Mouse (Mus musculus) limb, embryonic 14.5 days (tissue): ENCODE results near the gene Nf2. TPM values are rescaled to one million over a fixed set of nuclear protein-coding genes. Genes with fewer than 3 reads are reported as not detected.

Source experiments
- ATAC-seq: fragments of 200-750 bp; cut with Nextera tagmentation; 2 replicates; pipeline ENCODE4 v1.8.0; 2017; ENCODE audit warnings: low read depth, moderate number of reproducible peaks, moderate TSS enrichment; ENCODE audit not compliant: low FRiP score
- DNase-seq: peaks from one replicate; pipeline ENCODE4 v3.0.0-alpha.2; 2015; ENCODE audit warnings: low spot score
- H3K27ac ChIP-seq: fragments of 300-500 bp; sonication (generic); replicated peaks from 2 replicates; pipeline ENCODE4 v1.5.1; 2014; ENCODE audit warnings: low read depth, mild to moderate bottlenecking, low read length, moderate library complexity, mixed read lengths
- H3K27me3 ChIP-seq: fragments of 300-500 bp; sonication (generic); 2 replicates; pipeline ENCODE4 v1.6.1; 2014; ENCODE audit warnings: low read length, mixed read lengths; ENCODE audit not compliant: control insufficient read depth, insufficient read depth
- H3K36me3 ChIP-seq: fragments of 300-500 bp; sonication (generic); 2 replicates; pipeline ENCODE4 v1.6.1; 2014; ENCODE audit warnings: mild to moderate bottlenecking, low read length, moderate library complexity, mixed read lengths; ENCODE audit not compliant: control insufficient read depth, insufficient read depth
- H3K4me1 ChIP-seq: fragments of 300-500 bp; sonication (generic); 2 replicates; pipeline ENCODE4 v1.6.1; 2014; ENCODE audit warnings: antibody characterized with exemption, low read length, mixed read lengths; ENCODE audit not compliant: control insufficient read depth, insufficient read depth
- H3K4me2 ChIP-seq: fragments of 300-500 bp; sonication (generic); replicated peaks from 2 replicates; pipeline ENCODE4 v1.6.1; 2014; ENCODE audit warnings: low read depth, mild to moderate bottlenecking, low read length, moderate library complexity; ENCODE audit not compliant: severe bottlenecking
- H3K4me3 ChIP-seq: fragments of 300-500 bp; sonication (generic); replicated peaks from 2 replicates; pipeline ENCODE4 v1.5.1; 2014; ENCODE audit warnings: low read length
- H3K9ac ChIP-seq: fragments of 300-500 bp; sonication (generic); 2 replicates; pipeline ENCODE4 v1.6.1; 2014; ENCODE audit warnings: mild to moderate bottlenecking, low read depth, low read length, moderate library complexity; ENCODE audit not compliant: severe bottlenecking
- H3K9me3 ChIP-seq: fragments of 300-500 bp; sonication (generic); 2 replicates; pipeline ENCODE4 v1.6.1; 2016; ENCODE audit warnings: low read length; ENCODE audit not compliant: control insufficient read depth
- POLR2A ChIP-seq: fragments of 200-500 bp; IDR thresholded peaks from 2 replicates; pipeline ENCODE4 v1.8.0; 2012; ENCODE audit warnings: inconsistent platforms, mild to moderate bottlenecking, moderate library complexity, borderline replicate concordance; ENCODE audit not compliant: insufficient read depth, insufficient read length; ENCODE audit errors: extremely low read depth
- WGBS: fragments of 180-500 bp; shearing (Covaris S2); extraction: QIAGEN DNeasy Blood & Tissue Kit; methylation state at CpG from one replicate; pipeline ENCODE4 v1.1.7; 2014; 5-methylcytosine and 5-hydroxymethylcytosine counted together
- polyA plus RNA-seq, 2 experiments: library from polyadenylated mRNA; depleted of rRNA in 1 of 2; stranded (reverse) in 1 of 2; unstranded in 1 of 2; fragments of >200 nt; fragmentation: Nextera tagmentation in 1 of 2; extraction: Ambion mirVana in 1 of 2; gene quantifications; 2 replicates each; pipeline versions ENCODE4 v1.2.1 to v1.2.3; 2012 to 2014

The Nf2 gene
- polyA plus RNA-seq, 2 experiments: 37.7 to 64.9 TPM

- Histone ChIP-seq H3K4me2 (no peak overlapping the region), H3K4me3 (no peak overlapping the region), H3K9me3 (no peaks in the 10 kb centered on the region), H3K27me3 (no peaks in the 10 kb centered on the region), H3K4me1 (no peaks in the 10 kb centered on the region), H3K27ac (no peak overlapping the region), H3K9ac (no peak overlapping the region), H3K36me3 (peaks cover 78% of the 10 kb centered on the region)
- no peak for TF ChIP-seq POLR2A
- DNase-seq (no peak), ATAC-seq (no peak)
- 96% methylated on average over 5 of the region's 5 CpGs for WGBS
Observed at GRCm38 (mm10) chr11:4789691-4790090, 59.6 kb downstream of the Nf2 start.

DNA sequence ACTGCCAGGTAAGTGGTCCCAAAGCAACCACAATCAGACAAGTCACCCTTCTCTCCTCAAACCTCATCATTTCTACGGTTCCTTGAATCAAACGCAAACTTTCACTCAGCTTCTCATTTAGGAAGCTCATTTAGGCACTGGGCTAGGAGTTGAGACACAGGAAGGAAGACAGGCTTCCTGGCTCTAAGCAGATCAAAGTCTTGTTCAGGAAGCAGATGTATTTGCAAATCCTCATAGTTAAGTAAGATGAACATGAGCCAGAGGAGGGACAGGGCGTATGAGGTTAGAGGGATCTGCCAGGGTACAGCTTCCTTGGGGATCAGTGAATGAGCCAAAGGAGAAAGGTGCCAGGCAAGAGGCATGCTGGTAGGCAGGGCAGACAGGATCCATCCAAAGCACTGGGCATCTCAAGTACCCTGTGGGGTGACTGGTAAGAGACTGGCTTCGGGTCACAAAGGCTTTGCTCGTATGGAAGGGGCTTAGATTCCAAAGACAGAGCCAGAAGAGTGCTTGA, 64.7 kb downstream of the Nf2 start:
- DNase-seq (no peak), ATAC-seq (no peak)
- no peak for TF ChIP-seq POLR2A
- Histone ChIP-seq H3K27me3 (no peaks in the 10 kb centered on the region), H3K4me1 (no peaks in the 10 kb centered on the region), H3K9me3 (no peaks in the 10 kb centered on the region), H3K4me3 (no peak overlapping the region), H3K4me2 (no peak overlapping the region), H3K27ac (no peak overlapping the region), H3K9ac (no peak overlapping the region), H3K36me3 (peaks cover 86% of the 10 kb centered on the region)
- 74% methylated on average over 5 of the region's 5 CpGs for WGBS

GRCm38 (mm10) chr11:4783116-4783515, 66.2 kb downstream of the Nf2 start:
- Histone ChIP-seq H3K9me3 (no peaks in the 10 kb centered on the region), H3K27ac (no peak overlapping the region), H3K4me3 (no peak overlapping the region), H3K4me2 (no peak overlapping the region), H3K4me1 (no peaks in the 10 kb centered on the region), H3K9ac (no peak overlapping the region), H3K36me3 (peaks cover 86% of the 10 kb centered on the region), H3K27me3 (no peaks in the 10 kb centered on the region)
- TF ChIP-seq POLR2A: no peak
- ATAC-seq (no peak), DNase-seq (no peak)
- 86% methylated on average over 3 of the region's 3 CpGs for WGBS

DNA sequence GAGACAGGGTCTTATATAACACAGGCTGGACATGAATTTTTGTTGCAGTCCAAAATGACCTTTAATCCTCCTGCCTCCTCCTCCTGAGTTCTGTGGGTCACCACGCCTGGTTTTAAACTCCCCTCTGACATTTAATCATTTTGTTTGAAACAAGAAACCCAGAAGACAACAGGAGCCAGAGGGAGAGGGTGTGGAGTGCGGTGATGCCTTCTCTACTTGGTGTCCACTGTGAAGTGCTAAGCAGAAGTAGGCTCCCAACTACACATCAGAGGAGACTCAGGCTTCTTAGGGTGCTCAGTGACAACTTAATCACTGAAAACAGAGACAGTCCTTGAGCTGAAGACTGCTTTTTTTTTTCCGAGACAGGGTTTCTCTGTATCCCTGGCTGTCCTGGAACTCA, 68.4 kb downstream of the Nf2 start:
- Histone ChIP-seq H3K4me2 (no peak overlapping the region), H3K4me3 (no peak overlapping the region), H3K4me1 (no peaks in the 10 kb centered on the region), H3K9me3 (no peaks in the 10 kb centered on the region), H3K27ac (no peak overlapping the region), H3K9ac (no peak overlapping the region), H3K36me3 (peaks cover 85% of the 10 kb centered on the region), H3K27me3 (no peaks in the 10 kb centered on the region)
- DNase-seq: no peak
- no peak for ATAC-seq
- 74% methylated on average over 3 of the region's 3 CpGs for WGBS
- no peak for TF ChIP-seq POLR2A

GRCm38 (mm10) chr11:4772925-4773324, 76.4 kb downstream of the Nf2 start:
- DNase-seq (peak; percentile 42), ATAC-seq (no peak)
- Histone ChIP-seq H3K9ac (no peak overlapping the region), H3K27me3 (no peaks in the 10 kb centered on the region), H3K9me3 (no peaks in the 10 kb centered on the region), H3K36me3 (peaks cover 50% of the 10 kb centered on the region), H3K27ac (no peak overlapping the region), H3K4me2 (no peak overlapping the region), H3K4me1 (no peaks in the 10 kb centered on the region), H3K4me3 (no peak overlapping the region)
- WGBS: 32% methylated on average over 3 of the region's 3 CpGs
- no peak for TF ChIP-seq POLR2A

DNA sequence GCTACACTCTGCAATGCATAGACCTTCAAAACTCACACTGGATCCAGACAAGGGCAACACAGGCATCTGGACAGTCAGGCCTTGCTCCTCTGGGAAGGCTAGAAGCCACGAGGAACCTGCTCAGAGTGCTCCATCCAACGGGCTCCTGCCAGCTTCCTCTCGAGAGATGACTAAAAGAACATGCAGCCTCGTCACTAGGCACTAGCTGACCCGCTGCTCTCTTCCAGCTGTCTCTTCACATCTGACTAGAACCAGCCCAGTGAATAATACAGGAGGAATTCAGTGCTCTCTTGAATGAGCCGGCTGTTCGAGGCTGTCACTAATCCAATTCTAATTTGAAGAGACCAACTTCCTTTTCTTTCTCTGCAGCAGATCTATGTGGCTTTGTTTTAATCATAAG, 77.6 kb downstream of the Nf2 start:
- ATAC-seq (no peak), DNase-seq (no peak)
- no peaks in the 10 kb centered on the region for H3K4me1 ChIP-seq
- no peak overlapping the region for H3K4me3 ChIP-seq
- H3K27me3 ChIP-seq: no peaks in the 10 kb centered on the region
- H3K36me3 ChIP-seq: peaks cover 43% of the 10 kb centered on the region
- no peak for TF ChIP-seq POLR2A
- 76% methylated on average over 7 of the region's 7 CpGs for WGBS
- H3K27ac ChIP-seq: no peak overlapping the region
- no peak overlapping the region for H3K4me2 ChIP-seq
- H3K9ac ChIP-seq: no peak overlapping the region
- H3K9me3 ChIP-seq: no peaks in the 10 kb centered on the region
